Mouse (Mus musculus): ENCODE data around the gene Ubqln4. TPM values are rescaled to one million over a fixed set of nuclear protein-coding genes. Genes with fewer than 3 reads are reported as not detected.

Gene Ubqln4
- polyA plus RNA-seq, 1 experiment from 2014 or later, result 38.4 TPM

- no peaks in the 10 kb centered on the region for H3K27me3 ChIP-seq
- no peak within 1 kb of the TSS for H3K4me3 ChIP-seq
- WGBS, result 55% methylated on average over 18 of the region's 18 CpGs
- no peak within 1 kb of the TSS for H3K4me2 ChIP-seq
- no peaks in the 10 kb centered on the region for H3K36me3 ChIP-seq
- H3K27ac ChIP-seq (replicated peaks), result no peak within 1 kb of the TSS
- no peaks in the 10 kb centered on the region for H3K9me3 ChIP-seq
- H3K4me1 ChIP-seq (replicated peaks), result peaks cover 22% of the 10 kb centered on the region
- no peak for ATAC-seq (ENCODE audit: low read depth)
- H3K9ac ChIP-seq, result peak within 1 kb of the TSS; percentile 31; the same call in 1 of the 2 replicates
Observed at GRCm38 (mm10) chr3:88548180-88548917, 5.2 kb upstream of the Ubqln4 start, which contains the start of gene Rab25. Gene Rab25, minus strand, starts transcription at chr3:88548300.

GRCm38 (mm10) chr3:88551586-88551985 lies 2.0 kb upstream of the Ubqln4 start:
- Histone ChIP-seq H3K27me3 (no peaks in the 10 kb centered on the region), H3K4me3 (peak overlapping the region; percentile 91), H3K4me1 (replicated peaks) (peaks cover 38% of the 10 kb centered on the region), H3K36me3 (peaks cover 12% of the 10 kb centered on the region), H3K9ac (peak overlapping the region; percentile 77; the same call in 1 of the 2 replicates), H3K9me3 (no peaks in the 10 kb centered on the region), H3K27ac (replicated peaks) (no peak overlapping the region), H3K4me2 (peak overlapping the region; percentile 72)
- WGBS, result 87% methylated on average over 4 of the region's 4 CpGs
- ATAC-seq (ENCODE audit: low read depth), result no peak

GRCm38 (mm10) chr3:88552082-88552645 lies 1.4 kb upstream of the Ubqln4 start:
- Histone ChIP-seq H3K9me3 (no peaks in the 10 kb centered on the region), H3K4me1 (replicated peaks) (peaks cover 38% of the 10 kb centered on the region), H3K4me2 (peak overlapping the region; percentile 72), H3K27ac (replicated peaks) (peak overlapping the region; percentile 95), H3K36me3 (peaks cover 18% of the 10 kb centered on the region), H3K4me3 (peak overlapping the region; percentile 91), H3K9ac (peak overlapping the region; percentile 77), H3K27me3 (no peaks in the 10 kb centered on the region)
- no peak for ATAC-seq (ENCODE audit: low read depth)
- WGBS, result 25% methylated on average over 16 of the region's 16 CpGs

GRCm38 (mm10) chr3:88552676-88553524 lies 658 bp upstream of the Ubqln4 start, which contains the start of gene Lamtor2:
Gene Lamtor2, minus strand, starts transcription at chr3:88553074.
- WGBS, result under 1% methylated on average over 48 of the region's 48 CpGs

GRCm38 (mm10) chr3:88553880-88554586 lies 475 bp downstream of the Ubqln4 start:
- Histone ChIP-seq H3K4me2 (peak overlapping the region; percentile 72), H3K36me3 (peaks cover 34% of the 10 kb centered on the region), H3K27me3 (no peaks in the 10 kb centered on the region), H3K4me3 (peak overlapping the region; percentile 91), H3K4me1 (replicated peaks) (peaks cover 38% of the 10 kb centered on the region), H3K9ac (peak overlapping the region; percentile 95), H3K27ac (replicated peaks) (peak overlapping the region; percentile 95), H3K9me3 (no peaks in the 10 kb centered on the region)
- peak; percentile 37 for ATAC-seq (ENCODE audit: low read depth)
- under 1% methylated on average over 41 of the region's 41 CpGs for WGBS

More at GRCm38 (mm10) chr3:88552676-88553524, 658 bp upstream of the Ubqln4 start, which contains the start of gene Lamtor2:
- Histone ChIP-seq H3K4me1 (replicated peaks) (peaks cover 38% of the 10 kb centered on the region), H3K9me3 (no peaks in the 10 kb centered on the region), H3K27me3 (no peaks in the 10 kb centered on the region), H3K27ac (replicated peaks) (peak within 1 kb of the TSS; percentile 95), H3K9ac (peak within 1 kb of the TSS; percentile 95), H3K4me3 (peak within 1 kb of the TSS; percentile 91), H3K36me3 (peaks cover 22% of the 10 kb centered on the region), H3K4me2 (peak within 1 kb of the TSS; percentile 72)
- ATAC-seq (ENCODE audit: low read depth), result peak; percentile 91

- peak overlapping the region; percentile 95 for H3K9ac ChIP-seq
- peak overlapping the region; percentile 91; the same call in 1 of the 2 replicates for H3K4me3 ChIP-seq
Observed at GRCm38 (mm10) chr3:88555069-88555605, 1.6 kb downstream of the Ubqln4 start.

GRCm38 (mm10) chr3:88555731-88556130 lies 2.2 kb downstream of the Ubqln4 start:
- peaks cover 51% of the 10 kb centered on the region for H3K36me3 ChIP-seq
- no peaks in the 10 kb centered on the region for H3K27me3 ChIP-seq
- peaks cover 32% of the 10 kb centered on the region for H3K4me1 ChIP-seq (replicated peaks)
- ATAC-seq (ENCODE audit: low read depth), result no peak
- H3K4me2 ChIP-seq, result 0 out of 2 replicates have a peak overlapping the region, but pooled peaks have one; percentile 72
- no peaks in the 10 kb centered on the region for H3K9me3 ChIP-seq
- no peak overlapping the region for H3K9ac ChIP-seq
- WGBS, result 98% methylated on average over 6 of the region's 6 CpGs
- H3K27ac ChIP-seq (replicated peaks), result no peak overlapping the region
- H3K4me3 ChIP-seq, result no peak overlapping the region

More at GRCm38 (mm10) chr3:88555069-88555605, 1.6 kb downstream of the Ubqln4 start:
- Histone ChIP-seq H3K9me3 (no peaks in the 10 kb centered on the region), H3K27ac (replicated peaks) (no peak overlapping the region), H3K4me2 (peak overlapping the region; percentile 72), H3K4me1 (replicated peaks) (peaks cover 38% of the 10 kb centered on the region), H3K36me3 (peaks cover 45% of the 10 kb centered on the region), H3K27me3 (no peaks in the 10 kb centered on the region)
- 89% methylated on average over 5 of the region's 5 CpGs for WGBS
- no peak for ATAC-seq (ENCODE audit: low read depth)

GRCm38 (mm10) chr3:88556616-88557015 lies 3.1 kb downstream of the Ubqln4 start:
- no peaks in the 10 kb centered on the region for H3K9me3 ChIP-seq
- ATAC-seq (ENCODE audit: low read depth), result no peak
- WGBS, result 96% methylated on average over 8 of the region's 8 CpGs
- H3K9ac ChIP-seq, result no peak overlapping the region
- no peaks in the 10 kb centered on the region for H3K27me3 ChIP-seq
- H3K4me2 ChIP-seq, result no peak overlapping the region
- no peak overlapping the region for H3K4me3 ChIP-seq
- peaks cover 25% of the 10 kb centered on the region for H3K4me1 ChIP-seq (replicated peaks)
- H3K27ac ChIP-seq (replicated peaks), result no peak overlapping the region
- peaks cover 59% of the 10 kb centered on the region for H3K36me3 ChIP-seq

GRCm38 (mm10) chr3:88559596-88559995 lies 6.0 kb downstream of the Ubqln4 start:
- Histone ChIP-seq H3K9me3 (no peaks in the 10 kb centered on the region), H3K36me3 (peaks cover 89% of the 10 kb centered on the region), H3K27me3 (no peaks in the 10 kb centered on the region), H3K9ac (no peak overlapping the region), H3K4me1 (replicated peaks) (peaks cover 20% of the 10 kb centered on the region), H3K4me2 (no peak overlapping the region), H3K27ac (replicated peaks) (no peak overlapping the region), H3K4me3 (no peak overlapping the region)
- ATAC-seq (ENCODE audit: low read depth), result no peak
- WGBS, result 96% methylated on average over 9 of the region's 9 CpGs

- ATAC-seq (ENCODE audit: low read depth), result no peak
- H3K27ac ChIP-seq (replicated peaks), result no peak overlapping the region
- WGBS, result 58% methylated on average over 4 of the region's 4 CpGs
Observed at GRCm38 (mm10) chr3:88561989-88562388, 8.4 kb downstream of the Ubqln4 start.

GRCm38 (mm10) chr3:88563442-88563841 lies 9.9 kb downstream of the Ubqln4 start:
- no peak overlapping the region for H3K4me2 ChIP-seq
- ATAC-seq (ENCODE audit: low read depth), result 0 out of 2 replicates have a peak, but pooled peaks have one; percentile 20
- H3K27ac ChIP-seq (replicated peaks), result no peak overlapping the region; the same call in 1 of the 2 replicates
- H3K27me3 ChIP-seq, result no peaks in the 10 kb centered on the region
- H3K36me3 ChIP-seq, result peaks cover 100% of the 10 kb centered on the region
- H3K4me1 ChIP-seq (replicated peaks), result peaks cover 8% of the 10 kb centered on the region; the same call in 1 of the 2 replicates
- no peak overlapping the region for H3K4me3 ChIP-seq
- WGBS, result 57% methylated on average over 4 of the region's 4 CpGs
- H3K9ac ChIP-seq, result no peak overlapping the region
- no peaks in the 10 kb centered on the region for H3K9me3 ChIP-seq

More at GRCm38 (mm10) chr3:88561989-88562388, 8.4 kb downstream of the Ubqln4 start:
- no peaks in the 10 kb centered on the region for H3K9me3 ChIP-seq
- H3K4me2 ChIP-seq, result no peak overlapping the region
- H3K9ac ChIP-seq, result no peak overlapping the region
- no peaks in the 10 kb centered on the region for H3K27me3 ChIP-seq
- peaks cover 97% of the 10 kb centered on the region for H3K36me3 ChIP-seq
- no peak overlapping the region for H3K4me3 ChIP-seq
- peaks cover 8% of the 10 kb centered on the region; the same call in 1 of the 2 replicates for H3K4me1 ChIP-seq (replicated peaks)

Measured in neural tube, embryonic 13.5 days (tissue).